Mouse (Mus musculus): ENCODE results near the gene Tmem11. TPM values are rescaled to one million over a fixed set of nuclear protein-coding genes. Genes with fewer than 3 reads are reported as not detected.
"Not testable (repeated sequence)": the region's sequence is repeated elsewhere in the genome, so short reads cannot be mapped to it uniquely, and the experiment has no call there.

The Tmem11 gene
- polyA plus RNA-seq (2017; shearing (Covaris generic)), result 10 to 100 TPM; 27.9 to 28.2 TPM

DNA sequence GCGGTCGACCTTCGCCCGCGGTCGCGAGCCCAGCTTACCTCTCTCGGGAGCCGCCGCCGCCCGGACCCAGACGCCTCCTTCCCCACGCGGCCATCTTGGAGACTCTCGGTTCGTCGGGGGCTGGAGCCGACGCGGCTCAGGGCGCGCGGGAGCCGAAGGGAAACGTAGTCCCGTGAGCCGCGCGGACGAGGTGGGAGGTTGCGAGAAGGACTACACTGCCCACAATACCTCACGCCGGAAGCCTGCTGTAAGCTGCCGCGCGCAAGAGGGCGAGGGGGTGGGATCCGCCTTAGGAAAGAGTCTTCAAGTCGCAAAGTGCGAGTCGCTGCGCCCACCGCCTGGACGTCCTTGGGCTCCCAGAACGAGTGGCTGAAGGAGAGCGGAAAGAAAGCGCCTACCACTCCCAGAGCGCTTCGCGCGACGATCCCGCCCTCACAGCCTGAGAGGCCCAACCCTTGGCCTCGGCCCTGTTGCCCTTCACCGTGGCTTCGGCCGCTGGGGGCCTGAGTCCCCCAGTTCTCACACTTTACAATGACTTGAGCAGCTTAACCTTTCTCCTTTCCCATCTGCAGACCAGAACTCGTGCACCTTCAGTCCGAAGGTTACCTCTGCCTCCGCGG lies at the start of gene Tmem11:
Gene Tmem11 (minus strand): TSS at position 598 of the 620 bp plus-strand sequence.
- peak; percentile 96 for ATAC-seq

DNA sequence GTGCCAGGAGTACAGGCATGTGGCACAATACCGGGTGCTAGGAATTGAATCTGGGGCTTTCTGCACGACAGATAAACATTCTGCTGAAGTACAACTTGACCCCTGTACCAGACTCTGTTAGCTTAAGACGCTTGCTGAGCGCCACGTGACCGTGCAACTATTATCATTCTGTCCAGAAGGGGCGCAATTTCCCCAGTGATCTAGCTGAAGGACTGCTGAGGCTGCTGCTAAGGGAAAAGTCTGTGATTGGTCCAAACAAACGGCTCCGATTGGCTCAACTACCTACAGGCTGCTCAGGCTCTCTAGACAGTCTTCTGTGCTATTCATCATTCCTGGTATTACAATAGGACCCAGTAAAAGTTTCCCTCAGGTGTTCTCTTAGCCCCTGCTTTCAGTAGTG lies 48.2 kb upstream of the Tmem11 start:
- peak; percentile 64 for ATAC-seq

DNA sequence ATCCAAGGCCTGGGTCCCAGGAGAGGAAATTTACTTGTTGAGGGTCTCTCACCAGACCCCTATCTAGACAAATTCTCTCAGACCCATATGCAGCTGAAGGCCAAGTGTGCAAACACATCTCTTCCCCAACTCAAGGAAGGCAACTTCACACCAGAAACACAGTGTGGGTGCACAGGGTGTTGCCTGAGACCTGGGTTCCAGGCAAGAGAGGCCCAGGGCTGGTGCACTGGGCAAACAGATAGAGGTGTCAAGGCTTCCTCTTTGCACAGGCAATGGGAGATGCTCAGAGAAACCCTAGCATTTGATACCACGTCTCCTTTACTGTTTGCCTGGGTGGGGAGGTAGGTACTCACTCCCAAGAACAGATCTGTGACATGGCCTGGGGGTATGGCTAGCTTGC lies 45.9 kb upstream of the Tmem11 start:
- no peak for ATAC-seq

DNA sequence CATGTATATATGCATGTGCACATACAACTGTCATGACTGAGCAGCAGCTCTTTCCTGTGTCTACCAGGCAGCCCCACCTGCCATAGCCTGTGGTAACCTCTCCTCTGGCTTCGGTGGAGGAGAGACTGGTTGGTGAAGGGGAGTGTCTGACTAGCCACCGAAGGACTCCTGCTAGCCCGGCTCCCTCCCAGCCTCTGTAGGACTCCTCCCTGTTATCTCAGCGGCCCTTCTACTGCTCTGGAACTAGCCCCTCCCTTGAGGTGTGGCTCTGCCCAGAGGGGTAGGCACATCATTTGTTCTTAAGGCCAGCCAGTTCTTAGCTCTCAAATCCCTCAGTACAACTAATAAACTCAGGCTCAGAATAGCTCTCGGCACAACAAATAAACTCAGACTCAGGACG lies 45.4 kb upstream of the Tmem11 start:
- ATAC-seq, result no peak

DNA sequence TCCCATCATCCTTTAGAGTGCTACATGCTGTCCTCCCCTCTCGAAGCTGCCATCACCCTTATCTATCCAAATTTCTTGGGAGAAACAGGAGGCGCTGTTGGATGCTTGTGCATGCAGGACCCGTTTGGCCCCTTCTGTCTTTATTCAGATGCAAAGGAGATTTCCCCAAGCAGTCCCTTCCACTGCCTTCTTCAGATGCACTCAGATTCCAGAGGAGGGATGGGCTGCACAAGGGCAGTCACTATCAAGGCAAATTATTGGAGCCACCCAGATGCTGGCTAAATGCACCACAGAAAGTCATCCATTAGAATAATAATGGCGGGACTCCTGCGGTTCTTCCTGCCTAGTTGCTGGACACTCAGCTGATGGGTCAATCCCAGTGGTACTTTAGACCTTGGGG lies 43.9 kb upstream of the Tmem11 start:
- ATAC-seq, result no peak

DNA sequence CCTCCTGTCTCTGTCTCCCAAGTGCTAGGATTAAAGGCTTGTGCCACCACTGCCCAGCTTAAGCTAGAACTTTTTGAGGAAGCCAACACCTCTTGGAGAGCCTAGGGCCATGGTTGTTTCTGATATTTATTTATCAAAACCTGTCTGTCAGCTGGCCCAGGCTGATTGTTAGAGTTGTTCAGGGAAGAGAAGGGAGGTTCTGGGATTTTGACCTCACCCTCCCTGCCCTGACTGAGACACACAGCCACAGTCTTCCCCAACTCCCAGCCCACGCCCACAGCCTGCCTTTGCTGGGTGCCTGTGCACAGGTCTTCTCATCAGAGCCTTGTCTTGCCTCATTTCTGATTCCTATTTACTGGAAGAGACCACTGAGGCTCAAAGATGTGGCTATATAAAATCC lies 43.1 kb upstream of the Tmem11 start:
- no peak for ATAC-seq

DNA sequence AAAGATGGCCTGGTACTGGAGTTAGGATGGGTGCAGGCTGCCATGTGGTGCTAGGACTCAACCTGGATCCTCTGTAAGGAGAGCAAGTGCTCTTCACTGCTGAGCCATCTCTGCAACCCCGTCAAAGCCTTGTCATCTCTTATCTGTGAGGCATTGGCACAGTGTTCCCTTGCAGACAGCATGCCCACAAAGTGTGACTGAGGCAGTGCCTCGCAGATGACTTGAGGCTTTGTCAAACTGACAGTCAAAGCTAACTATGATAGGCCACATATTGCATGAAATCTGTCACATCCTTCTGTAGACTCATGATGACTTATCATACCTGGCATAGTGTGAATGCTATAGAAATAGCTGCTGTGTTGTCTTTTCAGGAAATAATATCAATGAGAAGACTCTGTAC lies 40.9 kb upstream of the Tmem11 start:
- ATAC-seq, result no peak

DNA sequence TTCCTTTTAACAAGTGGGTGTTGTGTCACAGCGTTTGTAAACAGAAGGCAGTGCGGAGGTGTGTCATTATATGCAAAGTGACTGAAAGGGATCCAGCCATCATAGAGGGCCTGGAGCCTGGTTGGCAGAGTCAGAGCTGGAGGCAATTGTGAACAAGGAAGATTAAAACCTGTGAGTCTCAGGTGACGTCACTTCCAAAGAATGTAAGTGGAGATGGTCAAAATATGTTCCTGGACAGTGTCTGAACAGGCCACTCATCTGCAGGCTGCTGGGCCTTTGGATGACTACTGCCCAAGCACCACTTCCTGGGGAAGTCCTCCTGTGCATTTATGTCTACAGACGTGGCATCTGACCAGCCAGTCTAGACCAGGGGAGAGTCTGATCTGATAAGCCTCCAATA lies 36.1 kb upstream of the Tmem11 start:
- no peak for ATAC-seq

DNA sequence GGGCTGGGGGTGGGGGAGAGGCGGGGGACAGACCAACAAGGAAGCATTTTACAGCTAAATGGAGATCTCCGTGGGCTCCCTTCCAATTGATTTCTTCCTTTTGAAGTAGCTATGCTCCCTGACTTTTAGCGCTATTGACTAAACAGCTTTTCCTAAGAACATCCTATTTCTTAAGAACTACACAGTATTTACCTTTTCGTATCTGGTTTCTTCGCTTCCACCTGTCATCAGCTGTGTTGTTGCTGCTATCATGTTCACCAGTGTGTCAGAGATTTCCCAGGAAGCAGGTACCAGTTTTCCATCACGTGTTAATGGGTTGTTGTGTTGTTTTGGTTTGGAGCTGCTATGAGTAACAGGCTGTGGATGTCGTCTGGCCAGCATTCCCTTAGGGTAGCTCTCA lies 35.4 kb upstream of the Tmem11 start, which contains the start of gene Natd1:
Gene Natd1 (minus strand): TSS at position 260 of the 400 bp plus-strand sequence.
- ATAC-seq, result no peak

DNA sequence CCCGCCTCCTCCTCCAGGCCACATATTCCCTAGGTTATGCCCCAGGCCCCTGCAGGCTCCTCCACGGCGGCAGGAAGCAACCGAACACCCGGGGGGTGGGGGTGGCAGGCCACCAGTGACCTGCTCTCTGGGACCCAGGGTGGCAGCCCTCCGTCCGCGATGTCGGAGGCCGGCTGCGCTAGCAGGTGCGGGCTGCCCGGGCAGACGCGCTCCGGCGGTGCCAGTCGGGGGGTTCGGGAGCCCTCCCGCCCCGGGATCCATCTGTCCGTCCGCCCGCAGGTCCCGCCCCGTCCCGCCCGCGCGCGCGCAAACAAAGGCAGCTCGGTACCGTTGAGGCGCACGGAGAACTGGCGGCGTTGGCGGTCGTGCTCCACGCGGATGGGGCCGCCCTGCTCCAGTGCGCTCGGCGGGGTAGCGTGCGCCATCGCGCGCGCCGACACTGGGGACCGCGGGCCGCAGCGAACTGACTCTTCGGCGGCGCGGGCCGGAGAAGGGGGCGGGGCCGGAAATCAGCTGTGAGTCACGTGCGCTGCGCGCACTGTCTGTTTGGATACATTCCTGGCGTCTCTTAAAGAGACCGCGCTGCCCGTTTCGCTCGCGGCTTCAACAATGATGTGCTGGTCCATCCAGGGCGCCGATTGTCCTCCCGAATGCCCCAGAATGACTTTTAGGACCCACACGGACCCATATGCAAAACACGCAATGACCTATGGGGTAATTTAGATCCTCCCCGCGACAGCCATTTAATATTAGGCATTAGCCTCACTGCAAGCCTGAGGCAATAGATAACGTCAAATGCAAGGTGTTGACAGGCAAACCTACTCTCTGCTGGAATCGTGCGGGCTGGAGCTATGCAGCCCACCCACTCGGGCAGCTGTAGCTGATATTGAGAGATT lies 34.5 kb upstream of the Tmem11 start:
- peak; percentile 93 for ATAC-seq

DNA sequence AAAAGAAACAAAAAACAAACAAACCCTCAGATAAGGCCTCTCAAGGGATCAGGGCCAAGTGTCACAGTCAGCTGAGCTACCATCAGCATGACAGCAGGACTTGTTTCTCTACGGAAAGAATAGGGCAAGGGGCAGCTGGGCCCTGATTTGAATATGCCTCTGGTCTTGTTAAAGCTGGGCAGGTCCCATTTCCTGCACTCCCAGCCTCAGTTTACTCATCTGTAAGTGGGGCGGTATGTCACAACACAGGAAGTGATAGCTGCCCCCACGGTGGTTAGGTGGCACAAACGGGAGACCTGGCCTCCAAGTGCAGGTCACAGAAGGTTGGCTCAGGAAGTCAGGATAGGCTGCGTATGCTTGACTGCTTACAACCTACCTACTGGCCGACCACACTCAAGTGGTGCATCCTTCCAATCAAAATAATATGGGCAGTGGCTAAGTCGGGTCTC lies 33.5 kb upstream of the Tmem11 start:
- ATAC-seq, result no peak

DNA sequence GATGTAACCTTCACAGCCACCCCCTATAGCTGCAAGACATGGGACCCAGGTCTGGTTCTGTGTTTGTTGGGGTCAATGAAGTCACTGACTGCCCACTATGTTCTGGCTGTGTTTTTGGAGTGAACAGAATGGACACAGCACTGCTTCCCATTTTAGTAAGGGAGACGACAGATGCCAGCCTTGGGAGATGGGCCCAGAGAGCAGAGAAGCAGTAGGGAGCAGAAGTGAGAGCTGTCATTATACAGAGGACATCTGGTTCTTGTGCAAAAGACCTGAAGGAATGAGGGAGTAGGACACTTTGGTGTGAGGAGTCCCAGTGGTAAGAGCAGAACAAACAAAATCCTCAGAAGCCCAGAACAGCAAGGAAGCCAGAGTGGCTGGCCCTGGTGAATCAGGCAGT lies 30.6 kb upstream of the Tmem11 start:
- ATAC-seq, result no peak

DNA sequence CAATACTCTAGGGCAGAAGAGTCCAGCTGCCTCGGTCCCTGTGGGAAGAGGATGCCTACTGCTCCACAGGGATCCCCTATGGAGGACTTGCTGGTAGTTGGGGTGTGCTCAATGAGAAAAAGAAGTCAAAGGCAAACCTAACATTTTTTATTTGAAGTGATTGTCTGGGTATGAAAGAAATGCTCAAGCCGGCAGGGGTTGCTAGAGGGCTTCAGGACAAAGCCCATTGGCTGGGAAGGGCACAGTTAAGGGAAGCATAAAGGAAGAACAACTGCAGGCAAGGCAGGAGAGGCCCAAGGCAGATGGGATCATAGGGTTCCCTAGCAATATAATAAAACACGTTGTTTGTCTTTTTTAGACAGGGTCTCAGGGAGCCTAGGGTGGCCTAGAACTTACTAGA lies 29.0 kb upstream of the Tmem11 start:
- ATAC-seq, result no peak

DNA sequence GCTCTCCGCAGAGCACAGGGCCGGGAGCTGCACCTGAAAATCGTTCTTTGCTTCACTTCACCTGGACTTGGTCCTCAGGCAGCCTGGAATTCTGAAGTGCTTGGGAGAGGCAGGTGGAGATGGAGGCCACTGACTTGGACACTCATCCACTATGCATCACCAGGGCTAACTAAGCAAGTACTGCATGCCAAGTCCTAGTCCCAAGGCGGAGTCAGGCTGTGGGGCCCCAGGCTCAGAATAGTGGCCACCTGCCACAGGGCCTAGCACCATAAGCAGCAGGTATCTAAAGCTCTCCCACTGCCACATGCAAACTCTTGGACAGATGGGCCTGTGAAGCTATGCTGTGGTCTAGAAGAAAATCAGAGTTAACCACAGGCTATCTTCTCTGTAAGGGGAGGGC lies 27.4 kb upstream of the Tmem11 start:
- ATAC-seq, result no peak

DNA sequence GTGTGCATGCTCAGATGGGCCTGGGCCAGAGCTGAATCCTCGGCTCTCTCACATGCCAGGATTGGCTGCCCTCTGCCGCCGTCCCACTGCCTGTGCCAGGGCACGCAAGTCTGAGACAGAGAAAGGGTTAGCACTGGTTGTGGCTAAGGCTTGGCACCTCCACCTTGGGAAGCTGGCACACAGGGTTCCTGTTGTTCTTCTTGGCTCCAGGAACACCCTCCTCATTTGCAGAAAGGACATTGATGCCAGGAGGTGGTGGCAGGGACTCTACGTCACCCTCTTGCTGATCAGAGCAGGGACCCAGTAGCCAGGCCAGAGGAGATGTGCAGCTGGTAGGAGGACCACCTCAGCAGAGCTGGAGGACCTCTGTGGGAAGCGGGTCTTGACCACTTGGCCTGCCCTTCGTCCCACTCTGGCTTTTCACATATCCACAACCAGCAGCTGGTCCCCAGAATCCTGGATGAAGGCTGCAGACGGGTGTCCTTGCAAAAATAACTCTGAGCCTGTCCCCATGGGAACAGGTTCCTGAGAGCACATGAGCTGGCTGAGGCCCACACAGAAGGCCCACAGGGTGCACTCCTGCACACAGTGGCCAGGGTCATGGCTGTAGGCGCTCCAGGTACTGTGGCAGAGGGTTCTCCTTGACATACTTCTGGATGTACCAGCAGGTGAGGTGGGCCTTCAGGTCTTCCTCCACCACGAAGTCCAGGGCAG lies 26.5 kb upstream of the Tmem11 start:
- ATAC-seq, result no peak

DNA sequence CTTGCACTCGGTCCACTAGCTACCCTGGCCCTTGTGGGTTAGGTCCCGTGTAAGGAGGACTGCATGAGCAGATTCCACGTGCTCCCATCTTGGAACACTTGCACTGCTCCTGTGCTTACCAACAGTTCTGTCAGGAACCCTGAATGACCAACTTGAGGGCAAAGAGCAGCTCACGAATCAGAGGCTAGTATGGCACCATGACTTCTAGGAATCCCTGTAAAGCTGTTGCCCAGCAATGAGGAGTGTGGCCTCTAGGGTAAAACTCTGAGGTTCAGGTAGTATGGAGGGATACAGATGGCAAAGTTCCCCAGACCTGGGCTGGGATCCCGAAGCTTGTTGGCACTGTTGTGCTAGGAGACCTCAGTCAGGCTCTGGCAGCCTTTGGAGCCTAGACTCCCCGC lies 24.6 kb upstream of the Tmem11 start:
- ATAC-seq, result no peak

DNA sequence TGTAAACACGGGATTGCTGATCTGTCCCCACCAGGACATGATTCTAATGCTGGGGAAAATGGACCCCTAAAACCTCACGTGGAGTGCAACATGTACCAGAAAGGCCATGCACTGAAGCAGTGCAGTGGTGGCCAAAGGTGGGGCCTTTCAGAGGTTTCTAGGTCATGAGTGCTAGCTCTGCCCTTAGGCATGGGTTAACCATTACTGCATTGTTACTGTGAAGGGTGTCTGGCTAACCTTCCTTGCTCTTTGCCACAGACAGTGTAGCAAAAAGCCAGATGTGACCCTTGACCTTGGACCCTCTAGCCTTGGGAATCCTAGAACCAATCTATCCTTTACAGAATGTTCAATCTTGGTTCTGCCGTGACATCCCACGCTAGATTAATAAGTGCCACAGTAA lies 23.4 kb upstream of the Tmem11 start:
- no peak for ATAC-seq

DNA sequence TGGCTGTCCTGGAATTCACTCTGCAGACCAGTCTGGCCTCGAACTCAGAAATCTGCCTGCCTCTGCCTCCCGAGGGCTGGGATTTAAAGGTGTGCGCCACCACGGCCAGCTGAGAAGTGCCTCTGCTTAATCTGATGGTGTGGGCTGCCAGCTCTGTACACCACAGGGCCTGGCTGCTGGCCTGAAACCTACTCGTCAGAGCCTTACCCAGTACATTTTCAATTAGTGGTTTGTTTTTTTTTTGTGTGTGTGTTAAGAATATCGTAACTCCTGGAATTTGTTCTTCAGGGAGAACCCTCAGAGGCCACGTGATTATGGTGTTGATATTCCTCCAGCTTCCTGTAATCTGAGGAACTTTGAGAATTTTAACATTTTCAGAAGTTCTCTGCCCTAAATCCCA lies 22.9 kb upstream of the Tmem11 start:
- ATAC-seq, result no peak

DNA sequence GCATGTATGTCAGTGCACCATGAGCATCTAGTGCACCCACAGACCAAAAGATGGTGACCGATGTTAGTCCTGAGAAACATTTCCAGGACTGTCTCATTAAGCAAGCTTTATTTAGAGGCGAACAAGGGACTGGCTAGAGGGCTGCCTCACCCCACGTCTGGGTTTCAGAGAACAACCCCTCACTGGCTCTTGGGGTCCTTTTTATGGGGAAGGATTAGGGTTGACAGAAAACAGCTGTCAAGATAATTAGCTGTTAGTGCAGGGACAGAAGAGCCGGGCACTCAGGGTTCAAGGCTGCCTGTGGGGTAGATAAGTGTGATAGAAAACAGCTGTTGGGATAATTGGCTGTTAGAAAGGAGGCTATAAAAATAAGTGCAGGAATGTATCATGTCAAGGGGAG lies 16.8 kb upstream of the Tmem11 start:
- no peak for ATAC-seq

DNA sequence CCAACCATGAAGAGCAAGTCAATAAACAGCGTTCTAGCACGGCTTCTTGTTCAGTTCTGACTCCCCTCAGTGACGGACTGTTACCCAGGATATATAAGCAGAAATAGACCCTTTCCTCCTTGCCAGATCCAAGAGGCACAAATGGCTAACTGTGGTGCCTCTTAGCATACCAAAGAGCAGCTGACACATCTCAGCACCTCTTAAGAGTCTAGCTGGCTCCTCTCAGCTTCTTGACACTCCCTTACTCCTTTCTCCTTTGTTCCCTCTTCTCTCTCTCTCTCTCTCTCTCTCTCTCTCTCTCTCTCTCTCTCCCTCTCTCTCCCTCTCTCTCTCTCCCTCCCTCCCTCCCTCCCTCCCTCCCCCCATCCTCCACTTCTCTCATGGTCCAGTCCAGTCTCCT lies 11.7 kb upstream of the Tmem11 start:
- ATAC-seq, result no peak

DNA sequence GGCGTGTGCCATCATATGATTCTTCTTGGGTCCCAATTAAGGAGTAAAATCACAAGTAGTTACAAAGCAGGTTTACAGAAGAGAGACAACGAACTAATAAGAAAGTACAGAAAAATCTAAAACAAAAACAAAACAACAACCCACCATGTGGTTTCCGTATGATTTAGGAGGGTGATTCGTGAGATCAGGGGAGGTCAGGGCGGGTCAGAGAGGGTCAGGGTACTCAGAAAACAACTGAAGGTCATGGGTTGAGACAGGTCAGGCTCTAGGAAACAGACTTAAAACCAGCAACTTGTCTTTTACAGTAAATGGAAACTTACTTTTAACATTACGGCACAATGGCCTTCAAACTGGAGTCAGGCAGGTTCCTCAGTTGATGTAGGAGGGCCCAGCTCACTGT lies 11.2 kb upstream of the Tmem11 start:
- ATAC-seq, result no peak

DNA sequence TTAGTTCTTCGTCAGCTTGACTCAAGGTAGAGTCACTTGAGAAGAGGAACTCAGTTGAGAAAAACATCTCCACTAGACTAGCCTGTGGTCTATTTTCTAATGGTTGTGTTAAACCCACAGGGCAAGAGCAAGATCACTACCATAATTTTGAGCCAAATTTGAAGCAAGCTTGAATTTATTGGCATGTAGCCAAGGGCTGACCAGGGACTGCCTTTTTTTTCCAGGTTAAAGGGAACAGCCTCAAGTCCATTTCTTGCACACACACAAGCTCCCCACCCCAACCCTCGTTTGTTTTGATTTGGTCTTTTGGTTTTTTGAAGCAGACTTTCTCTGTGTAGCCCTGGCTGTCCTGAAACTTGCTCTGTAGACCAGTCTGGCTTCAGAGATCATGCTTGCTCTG lies 10.8 kb upstream of the Tmem11 start:
- ATAC-seq, result no peak

DNA sequence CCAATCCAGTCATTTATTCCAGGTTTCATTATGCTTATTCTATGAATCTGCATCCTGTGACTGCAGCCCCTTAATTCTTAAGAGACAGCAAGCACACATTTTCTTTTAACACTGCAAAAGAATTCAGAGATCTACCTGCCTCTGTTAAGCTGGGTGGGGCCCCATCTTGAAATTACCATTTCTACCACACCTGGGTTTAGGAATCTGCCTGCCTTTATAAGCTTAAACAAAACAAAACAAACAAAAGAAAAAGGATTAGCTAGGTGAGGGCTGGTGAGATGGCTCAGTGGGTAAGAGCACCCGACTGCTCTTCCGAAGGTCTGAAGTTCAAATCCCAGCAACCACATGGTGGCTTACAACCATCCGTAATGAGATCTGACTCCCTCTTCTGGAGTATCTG lies 7.9 kb upstream of the Tmem11 start:
- not testable (repeated sequence) for ATAC-seq

DNA sequence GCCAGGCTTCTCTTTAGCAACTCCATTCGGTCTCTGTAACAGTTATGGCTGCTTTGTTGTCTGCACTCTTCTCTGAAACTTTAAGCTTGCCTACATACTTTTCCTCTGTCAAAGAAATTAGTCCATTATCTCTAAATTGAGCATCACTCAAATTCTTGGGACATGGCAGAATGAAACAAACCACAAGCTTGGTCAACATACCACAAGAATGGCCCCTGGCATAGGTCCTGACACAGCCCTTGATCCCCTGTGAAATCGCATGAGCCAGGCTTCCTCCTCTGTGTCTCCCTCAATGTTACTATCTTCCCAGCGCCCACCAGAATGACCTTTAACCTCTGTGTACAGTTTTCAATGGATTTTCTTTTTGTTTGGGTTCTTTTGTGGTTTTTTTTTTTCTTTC lies 3.3 kb upstream of the Tmem11 start:
- ATAC-seq, result no peak
